Mouse (Mus musculus): ENCODE measurements around the gene Ptch1. TPM values are rescaled to one million over a fixed set of nuclear protein-coding genes. Genes with fewer than 3 reads are reported as not detected.

Gene Ptch1
- polyA plus RNA-seq, 1 experiment from 2014 or later = 17.3 TPM

GRCm38 (mm10) chr13:63507821-63508220 lies 65.6 kb downstream of the Ptch1 start:
- H3K9ac ChIP-seq = no peak overlapping the region
- H3K27me3 ChIP-seq = no peaks in the 10 kb centered on the region
- H3K4me3 ChIP-seq (replicated peaks) = no peak overlapping the region
- no peaks in the 10 kb centered on the region for H3K9me3 ChIP-seq (replicated peaks)
- peaks cover 57% of the 10 kb centered on the region for H3K36me3 ChIP-seq
- H3K4me1 ChIP-seq = 0 out of 2 replicates have a peak, but pooled peaks cover 8% of the 10 kb centered on the region
- no peak for ATAC-seq (replicated peaks; ENCODE audit: low FRiP score)
- H3K4me2 ChIP-seq = no peak overlapping the region
- no peak overlapping the region for H3K27ac ChIP-seq
- 92% methylated on average over 5 of the region's 5 CpGs for WGBS

GRCm38 (mm10) chr13:63507001-63507556 lies 66.3 kb downstream of the Ptch1 start:
- no peaks in the 10 kb centered on the region for H3K9me3 ChIP-seq (replicated peaks)
- no peak overlapping the region for H3K4me3 ChIP-seq (replicated peaks)
- ATAC-seq (replicated peaks; ENCODE audit: low FRiP score) = no peak
- no peak overlapping the region for H3K9ac ChIP-seq
- H3K4me1 ChIP-seq = 0 out of 2 replicates have a peak, but pooled peaks cover 8% of the 10 kb centered on the region
- no peak overlapping the region for H3K4me2 ChIP-seq
- no peak overlapping the region for H3K27ac ChIP-seq
- H3K27me3 ChIP-seq = no peaks in the 10 kb centered on the region
- WGBS = 88% methylated on average over 6 of the region's 6 CpGs
- H3K36me3 ChIP-seq = peaks cover 49% of the 10 kb centered on the region

- 39% methylated on average over 1 of the region's 1 CpGs for WGBS
- H3K4me1 ChIP-seq = 0 out of 2 replicates have a peak, but pooled peaks cover 8% of the 10 kb centered on the region
- no peaks in the 10 kb centered on the region for H3K9me3 ChIP-seq (replicated peaks)
- no peak overlapping the region for H3K9ac ChIP-seq
- no peak overlapping the region for H3K4me2 ChIP-seq
- no peak overlapping the region for H3K27ac ChIP-seq
- no peaks in the 10 kb centered on the region for H3K27me3 ChIP-seq
- no peak overlapping the region for H3K4me3 ChIP-seq (replicated peaks)
- ATAC-seq (replicated peaks; ENCODE audit: low FRiP score) = no peak; the same call in 1 of the 2 replicates
- H3K36me3 ChIP-seq = peaks cover 42% of the 10 kb centered on the region
Observed at GRCm38 (mm10) chr13:63506364-63506763, 67.0 kb downstream of the Ptch1 start.

- Histone ChIP-seq H3K27ac (no peak overlapping the region), H3K36me3 (peaks cover 7% of the 10 kb centered on the region), H3K9ac (no peak overlapping the region), H3K27me3 (no peaks in the 10 kb centered on the region), H3K9me3 (replicated peaks) (no peaks in the 10 kb centered on the region), H3K4me3 (replicated peaks) (no peak overlapping the region), H3K4me2 (no peak overlapping the region), H3K4me1 (peaks cover 8% of the 10 kb centered on the region; the same call in 1 of the 2 replicates)
- 88% methylated on average over 2 of the region's 2 CpGs for WGBS
- no peak for ATAC-seq (replicated peaks; ENCODE audit: low FRiP score)
Observed at GRCm38 (mm10) chr13:63502391-63502790, 71.0 kb downstream of the Ptch1 start.

GRCm38 (mm10) chr13:63499489-63499888 lies 73.9 kb downstream of the Ptch1 start:
- Histone ChIP-seq H3K9ac (no peak overlapping the region), H3K27me3 (no peaks in the 10 kb centered on the region), H3K36me3 (no peaks in the 10 kb centered on the region), H3K4me3 (replicated peaks) (no peak overlapping the region), H3K4me2 (no peak overlapping the region), H3K4me1 (peaks cover 16% of the 10 kb centered on the region), H3K9me3 (replicated peaks) (no peaks in the 10 kb centered on the region), H3K27ac (no peak overlapping the region)
- WGBS = 80% methylated on average over 2 of the region's 2 CpGs
- ATAC-seq (replicated peaks; ENCODE audit: low FRiP score) = no peak

GRCm38 (mm10) chr13:63496646-63497582 lies 76.5 kb downstream of the Ptch1 start, which contains the start of gene Fancc:
Gene Fancc (minus strand): TSS chr13:63497278.
- Histone ChIP-seq H3K9me3 (replicated peaks) (no peaks in the 10 kb centered on the region), H3K4me3 (replicated peaks) (0 out of 2 replicates have a peak within 1 kb of the TSS, but pooled peaks have one; percentile 13), H3K9ac (no peak within 1 kb of the TSS), H3K36me3 (no peaks in the 10 kb centered on the region), H3K4me2 (peak within 1 kb of the TSS; percentile 42), H3K4me1 (peaks cover 11% of the 10 kb centered on the region), H3K27me3 (no peaks in the 10 kb centered on the region), H3K27ac (no peak within 1 kb of the TSS; the same call in 1 of the 2 replicates)
- WGBS = 21% methylated on average over 23 of the region's 23 CpGs
- ATAC-seq (replicated peaks; ENCODE audit: low FRiP score) = peak; percentile 74

GRCm38 (mm10) chr13:63487707-63488042 lies 85.7 kb downstream of the Ptch1 start:
- 58% methylated on average over 7 of the region's 7 CpGs for WGBS
- ATAC-seq (replicated peaks; ENCODE audit: low FRiP score) = peak; percentile 29; the same call in 1 of the 2 replicates

GRCm38 (mm10) chr13:63486791-63487706 lies 86.3 kb downstream of the Ptch1 start:
- no peak overlapping the region for H3K9ac ChIP-seq

More at GRCm38 (mm10) chr13:63487707-63488042, 85.7 kb downstream of the Ptch1 start:
- H3K4me1 ChIP-seq = peaks cover 17% of the 10 kb centered on the region
- no peaks in the 10 kb centered on the region for H3K27me3 ChIP-seq
- H3K27ac ChIP-seq = no peak overlapping the region
- H3K9me3 ChIP-seq (replicated peaks) = no peaks in the 10 kb centered on the region
- H3K4me3 ChIP-seq (replicated peaks) = no peak overlapping the region
- no peaks in the 10 kb centered on the region for H3K36me3 ChIP-seq
- no peak overlapping the region for H3K9ac ChIP-seq
- no peak overlapping the region for H3K4me2 ChIP-seq

GRCm38 (mm10) chr13:63475356-63475755 lies 98.0 kb downstream of the Ptch1 start:
- no peak overlapping the region for H3K4me3 ChIP-seq (replicated peaks)
- no peak overlapping the region for H3K9ac ChIP-seq
- WGBS = 49% methylated on average over 8 of the region's 8 CpGs
- no peaks in the 10 kb centered on the region for H3K27me3 ChIP-seq
- H3K4me2 ChIP-seq = no peak overlapping the region
- peaks cover 3% of the 10 kb centered on the region; the same call in 1 of the 2 replicates for H3K4me1 ChIP-seq
- no peaks in the 10 kb centered on the region for H3K36me3 ChIP-seq
- H3K27ac ChIP-seq = no peak overlapping the region
- no peak for ATAC-seq (replicated peaks; ENCODE audit: low FRiP score)
- H3K9me3 ChIP-seq (replicated peaks) = no peaks in the 10 kb centered on the region

More at GRCm38 (mm10) chr13:63486791-63487706, 86.3 kb downstream of the Ptch1 start:
- no peaks in the 10 kb centered on the region for H3K36me3 ChIP-seq
- WGBS = 17% methylated on average over 18 of the region's 18 CpGs
- H3K4me3 ChIP-seq (replicated peaks) = peak overlapping the region; percentile 7; the same call in 1 of the 2 replicates
- H3K27me3 ChIP-seq = no peaks in the 10 kb centered on the region
- peaks cover 17% of the 10 kb centered on the region for H3K4me1 ChIP-seq
- peak; percentile 54 for ATAC-seq (replicated peaks; ENCODE audit: low FRiP score)
- no peaks in the 10 kb centered on the region for H3K9me3 ChIP-seq (replicated peaks)
- no peak overlapping the region for H3K27ac ChIP-seq
- peak overlapping the region; percentile 51 for H3K4me2 ChIP-seq

Data from kidney, embryonic 15.5 days (tissue).